Mouse (Mus musculus) embryo, embryonic 10.5 days (tissue): Measurements from ENCODE around the gene Duoxa1.
"Not testable (repeated sequence)": the region's sequence is repeated elsewhere in the genome, so short reads cannot be mapped to it uniquely, and the experiment has no call there.

Experiments used
- DNase-seq: peaks from one replicate; pipeline ENCODE4 v3.0.0-alpha.2; 2015; ENCODE audit warnings: low spot score

The Duoxa1 gene

GRCm38 (mm10) chr2:122330317-122330716, 16.8 kb upstream of the Duoxa1 start:
- DNase-seq: not testable (repeated sequence)

GRCm38 (mm10) chr2:122327986-122328385, 14.5 kb upstream of the Duoxa1 start:
- no peak for DNase-seq

- DNase-seq: no peak
Measured at GRCm38 (mm10) chr2:122325361-122325760, 11.8 kb upstream of the Duoxa1 start.

- no peak for DNase-seq
Measured at GRCm38 (mm10) chr2:122324586-122324985, 11.1 kb upstream of the Duoxa1 start.

DNA sequence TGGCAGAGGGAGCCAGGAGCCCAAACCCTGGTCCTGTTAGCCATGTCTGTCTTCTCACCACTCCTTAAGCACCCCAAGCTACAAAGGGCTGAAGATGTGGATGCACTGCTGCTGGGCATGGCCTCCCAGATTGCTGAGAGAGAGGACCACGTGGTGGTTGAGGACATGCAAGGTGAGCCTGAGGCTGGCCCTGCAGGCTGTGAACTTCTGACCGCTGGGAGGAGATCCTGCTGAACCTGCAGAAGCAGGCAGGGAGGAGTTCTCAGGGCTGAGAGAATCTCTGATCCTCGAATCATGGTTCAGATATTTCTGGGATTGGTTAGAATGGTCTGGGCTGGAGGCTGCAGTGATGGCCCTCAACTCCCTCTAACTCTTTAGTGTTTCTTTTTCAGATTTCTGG, 10.4 kb upstream of the Duoxa1 start:
- DNase-seq: no peak

DNA sequence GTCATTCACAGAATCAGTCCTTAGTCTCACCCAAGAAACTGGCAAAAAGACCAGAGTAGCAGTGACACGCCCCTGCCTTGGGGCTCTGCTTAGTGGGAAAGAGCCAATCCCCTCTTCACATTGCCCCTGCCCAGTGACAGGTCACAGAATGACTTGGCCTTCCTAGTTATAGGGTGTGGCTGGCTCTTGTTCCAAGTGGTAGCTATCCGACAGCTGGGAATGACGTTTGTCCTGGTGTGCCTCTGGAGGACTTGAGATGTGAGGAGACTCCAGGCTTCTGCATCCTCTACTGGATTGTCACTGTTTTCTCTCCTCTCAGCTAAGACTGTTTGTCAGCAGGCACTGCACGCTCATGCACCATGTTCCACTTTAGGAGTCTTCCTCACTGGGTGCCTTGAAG, 3.9 kb upstream of the Duoxa1 start:
- no peak for DNase-seq

DNA sequence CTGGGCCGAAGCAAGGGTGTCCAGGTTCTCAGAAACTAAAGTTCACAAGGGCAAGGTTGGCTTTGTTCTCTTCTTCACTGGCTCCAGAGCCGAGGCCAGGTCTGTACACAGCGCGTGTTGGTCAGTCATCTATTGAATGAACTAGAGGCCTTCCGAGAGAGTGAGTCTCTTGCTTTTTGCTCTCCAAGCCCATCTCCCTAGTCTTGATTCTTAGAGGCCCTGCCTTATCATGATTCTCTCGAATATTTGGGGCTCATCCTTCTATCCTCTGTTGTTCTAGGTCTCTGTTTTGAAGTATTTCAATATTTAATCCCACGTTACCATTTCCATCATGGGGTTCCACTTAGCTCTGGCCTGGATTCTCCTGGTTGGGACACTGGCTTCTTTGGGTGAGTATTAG, 1.8 kb upstream of the Duoxa1 start, which contains the start of gene Duox1:
Gene Duox1, plus strand, starts transcription at position 301 of the 400 bp plus-strand sequence.
- DNase-seq: no peak

DNA sequence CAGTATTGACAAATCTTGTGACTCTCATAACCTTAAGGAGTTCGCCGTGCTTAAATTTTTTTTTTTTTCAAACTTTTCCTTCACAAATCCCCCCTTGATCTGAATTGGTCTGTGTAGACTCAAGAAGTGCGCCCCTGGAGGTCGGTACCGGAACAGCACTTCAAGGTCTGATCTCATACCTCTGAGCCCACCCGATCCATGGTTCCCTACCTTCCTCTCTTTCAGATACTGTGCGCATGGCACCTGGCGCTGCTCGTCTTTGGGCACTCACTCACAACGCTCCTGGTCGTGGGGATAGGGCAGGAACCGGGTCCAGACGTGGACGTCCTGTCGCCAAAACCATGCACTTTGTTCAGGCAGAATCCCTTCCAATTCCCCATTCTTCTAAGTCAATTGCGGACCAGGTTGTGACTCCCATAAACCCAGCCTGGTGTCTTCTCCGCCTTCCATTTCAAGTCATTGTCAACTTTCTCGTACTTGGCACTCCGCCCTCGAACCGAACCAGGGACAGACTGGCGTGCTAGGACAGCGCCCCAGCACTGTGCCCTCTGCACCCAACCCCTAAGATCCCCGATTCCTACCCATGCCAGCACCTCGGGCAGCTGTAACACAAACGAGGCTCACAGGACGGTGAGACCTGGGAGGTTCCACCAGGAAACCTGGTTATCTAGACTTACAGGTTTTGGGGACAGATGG, 660 bp downstream of the Duoxa1 start:
- DNase-seq: peak; percentile 87

- no peak for DNase-seq
Measured at GRCm38 (mm10) chr2:122311561-122311960, 2.0 kb downstream of the Duoxa1 start.

- DNase-seq: no peak
Measured at GRCm38 (mm10) chr2:122309647-122310046, 3.9 kb downstream of the Duoxa1 start.

- no peak for DNase-seq
Measured at GRCm38 (mm10) chr2:122306184-122306583, 7.3 kb downstream of the Duoxa1 start.

DNA sequence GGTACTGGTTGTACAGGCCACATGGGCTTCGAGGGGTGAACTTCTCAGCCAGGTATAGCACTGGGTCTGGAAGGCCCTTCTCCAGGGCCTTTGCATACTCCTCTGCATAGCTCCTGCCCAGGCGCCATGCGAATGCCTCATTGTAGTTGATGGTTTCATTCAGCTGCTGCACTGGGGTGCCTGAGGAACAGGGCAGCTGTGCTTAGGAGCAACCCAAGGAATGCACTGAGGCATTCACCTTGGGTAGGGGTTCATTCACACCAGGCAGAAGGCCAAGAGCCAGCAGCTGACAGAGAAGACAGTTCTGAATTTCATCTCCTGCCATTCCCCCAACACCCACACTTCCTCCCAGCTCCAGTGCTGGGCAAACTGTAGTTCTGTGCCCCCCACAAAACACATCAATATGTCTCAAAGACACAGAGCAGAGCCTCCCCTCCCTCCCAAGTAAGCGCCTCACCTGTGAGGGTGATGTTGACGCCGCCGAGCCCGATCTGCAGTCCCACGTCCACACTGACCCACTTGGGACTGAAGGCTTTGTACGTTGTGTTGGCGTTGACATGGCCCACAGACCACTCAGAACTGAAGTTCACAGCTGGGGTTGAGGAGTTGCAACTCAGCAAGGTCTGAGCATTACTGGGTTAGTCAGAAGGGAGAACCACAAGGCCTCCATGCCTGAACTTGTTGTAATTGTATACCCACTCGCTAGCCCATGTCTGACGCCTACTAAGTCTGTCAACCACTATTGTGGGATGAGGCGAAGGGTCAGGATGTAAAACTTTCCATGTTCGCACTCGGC, 8.2 kb downstream of the Duoxa1 start:
- no peak for DNase-seq

DNA sequence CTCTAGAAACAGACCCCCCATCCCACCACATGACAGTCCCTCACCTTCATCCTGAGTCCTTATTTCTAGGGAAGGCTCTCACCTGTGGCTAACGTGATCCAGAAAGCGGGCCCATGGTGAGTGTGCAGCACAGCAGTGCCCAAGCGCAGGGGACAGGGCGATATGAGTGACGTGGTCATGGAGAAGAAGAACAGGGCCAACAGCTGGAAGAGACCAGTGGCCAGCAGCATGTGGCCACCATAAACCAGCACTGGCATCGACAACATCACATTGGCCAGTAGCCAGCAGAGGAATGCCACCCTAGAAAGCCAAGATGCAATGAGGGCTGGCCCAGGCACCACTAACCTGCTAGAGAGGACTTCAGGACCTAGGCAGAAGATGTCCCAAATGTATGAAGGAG, 9.0 kb downstream of the Duoxa1 start:
- DNase-seq: no peak

DNA sequence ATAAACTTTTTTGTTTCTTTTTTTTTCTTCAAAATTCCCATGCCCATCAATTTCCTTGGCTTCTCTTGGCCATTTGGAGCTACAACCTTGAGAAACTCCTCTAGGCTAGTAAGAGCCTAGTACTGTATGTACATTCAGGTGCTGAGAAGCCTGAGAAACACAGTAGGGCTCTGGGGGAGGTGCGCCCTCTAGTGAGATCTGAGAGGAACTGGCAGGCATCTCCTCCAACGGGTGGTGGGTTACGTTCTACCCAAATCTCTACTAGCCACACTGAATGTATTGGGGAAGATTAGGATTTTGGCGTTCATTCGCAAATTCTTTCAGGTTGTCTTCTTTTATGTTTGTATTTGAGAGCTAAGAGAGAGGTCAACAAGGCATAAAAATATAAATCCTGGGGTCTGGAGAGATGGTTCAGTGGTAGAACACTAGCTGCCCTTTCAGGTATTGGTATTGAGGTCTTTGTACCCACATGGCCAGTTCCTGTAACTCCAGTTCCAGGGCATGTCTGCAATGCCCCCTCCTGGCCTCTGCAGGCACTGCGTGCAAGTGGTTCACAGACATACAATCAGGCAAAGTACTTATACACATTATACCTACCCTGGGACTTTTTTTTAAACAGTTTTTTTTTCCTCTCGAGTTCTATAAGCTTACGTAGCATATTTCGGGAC, 10.8 kb downstream of the Duoxa1 start:
- DNase-seq: peak; percentile 89

DNA sequence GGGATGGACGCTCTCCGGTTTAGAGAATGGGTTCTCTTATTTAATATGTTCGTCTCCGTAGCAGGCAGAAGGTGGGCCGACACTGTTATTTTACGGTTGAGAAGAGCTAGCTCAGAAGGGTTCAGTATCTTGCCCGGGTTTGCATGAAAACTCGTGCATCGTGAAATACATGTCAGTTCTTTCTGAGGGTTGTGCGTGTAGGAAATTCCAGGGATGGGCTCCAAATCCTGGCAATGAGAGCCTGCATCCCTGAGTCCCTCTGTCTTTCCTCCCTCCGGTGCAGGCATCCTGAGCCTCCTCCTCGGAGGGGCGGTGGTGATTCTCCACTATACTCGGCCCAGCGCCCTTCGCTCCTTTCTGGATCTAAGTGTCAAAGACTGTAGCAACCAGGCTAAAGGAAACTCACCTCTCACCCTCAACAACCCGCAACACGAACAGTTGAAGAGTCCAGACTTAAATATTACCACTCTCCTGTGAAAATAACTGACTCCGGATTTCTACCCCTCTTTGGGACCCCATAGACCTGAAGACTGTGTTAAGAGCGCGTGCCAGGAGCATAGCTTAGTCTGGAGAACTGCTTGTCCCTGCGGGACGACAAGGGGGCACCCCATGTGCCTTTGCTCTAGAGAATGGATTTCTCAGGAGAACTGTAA, 11.5 kb downstream of the Duoxa1 start:
- DNase-seq: no peak

- peak; percentile 48 for DNase-seq
Measured at GRCm38 (mm10) chr2:122301081-122301920, 12.2 kb downstream of the Duoxa1 start.

GRCm38 (mm10) chr2:122300656-122301020, 12.9 kb downstream of the Duoxa1 start:
- DNase-seq: no peak

- peak; percentile 17 for DNase-seq
Measured at GRCm38 (mm10) chr2:122299911-122300655, 13.4 kb downstream of the Duoxa1 start.

- peak; percentile 42 for DNase-seq
Measured at GRCm38 (mm10) chr2:122298596-122299490, 14.7 kb downstream of the Duoxa1 start, which contains the start of gene Duoxa2. Gene Duoxa2, plus strand, starts transcription at chr2:122298900.

GRCm38 (mm10) chr2:122298096-122298499, 15.4 kb downstream of the Duoxa1 start, which contains the start of gene Duox2:
Gene Duox2, minus strand, starts transcription at chr2:122298449.
- peak; percentile 42 for DNase-seq
